7 mouse cellular contexts compared by ENCODE assay signal in the genomic region with DNA sequence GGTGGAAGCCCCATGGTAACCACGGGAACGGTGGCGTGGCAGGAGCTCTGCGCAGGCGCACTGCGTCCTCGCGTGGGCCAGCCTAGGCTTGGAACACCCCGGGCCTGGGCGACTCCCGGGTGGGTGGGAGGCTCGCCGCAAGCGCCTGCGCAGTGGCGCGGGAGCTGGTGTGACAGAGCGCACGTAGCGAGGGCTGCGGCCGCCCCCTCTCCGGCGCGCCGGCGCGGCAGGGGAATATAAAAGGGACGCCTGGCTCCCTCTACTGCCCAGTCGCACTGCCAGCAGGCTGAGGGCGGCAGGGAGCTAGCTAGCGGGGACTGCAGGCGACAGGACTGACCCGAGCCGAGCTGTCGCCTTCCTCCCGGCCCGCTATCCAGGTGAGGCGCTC. TPM values are rescaled to one million over a fixed set of nuclear protein-coding genes. Genes with fewer than 3 reads are reported as not detected.
A peak's percentile ranks its signal among the peaks of the same experiment; 100 is the strongest.
DNase-seq lines count a peak whose midpoint lies in the region; ATAC-seq and TF ChIP-seq lines count a peak whose summit lies in the region.

Gene P4ha1 (plus strand): TSS at position 197 of the 388 bp plus-strand sequence.

- H3K36me3 ChIP-seq in embryonic facial prominence, embryonic 12.5 days: no peaks in the 10 kb centered on the region
- no peaks in the 10 kb centered on the region for H3K36me3 ChIP-seq in kidney, adult 2 months (ENCODE audit: control insufficient read depth, insufficient read depth, low read length)
- H3K36me3 ChIP-seq in limb, embryonic 12.5 days: no peaks in the 10 kb centered on the region
- no peaks in the 10 kb centered on the region for H3K36me3 ChIP-seq in midbrain, embryonic 15.5 days (replicated peaks)
- no peaks in the 10 kb centered on the region for H3K36me3 ChIP-seq in spleen, adult 2 months (ENCODE audit: control insufficient read depth, insufficient read depth, low read length)

- WGBS in embryonic facial prominence, embryonic 12.5 days: under 1% methylated on average over 38 of the region's 39 CpGs
- under 1% methylated on average over 39 of the region's 39 CpGs for WGBS in kidney, adult 2 months
- under 1% methylated on average over 39 of the region's 39 CpGs for WGBS in limb, embryonic 12.5 days
- WGBS in midbrain, embryonic 15.5 days: under 1% methylated on average over 36 of the region's 39 CpGs
- WGBS in spleen, adult 2 months: 2% methylated on average over 39 of the region's 39 CpGs

- peaks cover 15% of the 10 kb centered on the region for H3K4me1 ChIP-seq in embryonic facial prominence, embryonic 12.5 days
- peaks cover 15% of the 10 kb centered on the region; the same call in 1 of the 2 replicates for H3K4me1 ChIP-seq in kidney, adult 2 months (ENCODE audit: control insufficient read depth, insufficient read depth, low read length)
- H3K4me1 ChIP-seq in limb, embryonic 12.5 days (replicated peaks): peaks cover 34% of the 10 kb centered on the region
- peaks cover 23% of the 10 kb centered on the region for H3K4me1 ChIP-seq in midbrain, embryonic 15.5 days
- H3K4me1 ChIP-seq in spleen, adult 2 months (ENCODE audit: control insufficient read depth, insufficient read depth, insufficient read length): peaks cover 6% of the 10 kb centered on the region; the same call in 1 of the 2 replicates

- H3K27me3 ChIP-seq in embryonic facial prominence, embryonic 12.5 days: no peaks in the 10 kb centered on the region
- no peaks in the 10 kb centered on the region for H3K27me3 ChIP-seq in kidney, adult 2 months (replicated peaks; ENCODE audit: control insufficient read depth, insufficient read depth, low read length)
- H3K27me3 ChIP-seq in limb, embryonic 12.5 days: no peaks in the 10 kb centered on the region
- H3K27me3 ChIP-seq in midbrain, embryonic 15.5 days (replicated peaks): no peaks in the 10 kb centered on the region
- no peaks in the 10 kb centered on the region for H3K27me3 ChIP-seq in spleen, adult 2 months (ENCODE audit: control insufficient read depth, insufficient read depth, low read length)

- ATAC-seq in embryonic facial prominence, embryonic 12.5 days (ENCODE audit: insufficient number of reproducible peaks, insufficient read depth, low FRiP score, low TSS enrichment): peak; percentile 99
- ATAC-seq in limb, embryonic 12.5 days (ENCODE audit: insufficient number of reproducible peaks, insufficient read depth, low FRiP score, low TSS enrichment, low read depth): peak; percentile 98
- ATAC-seq in midbrain, embryonic 15.5 days (replicated peaks): peak; percentile 99

- peak; percentile 99 for TF ChIP-seq POLR2A in kidney, adult 2 months (IDR thresholded peaks at IDR 0.05; ENCODE audit: low read depth, low read length)
- peak; percentile 99 for TF ChIP-seq POLR2A in spleen, adult 2 months (IDR thresholded peaks at IDR 0.05; ENCODE audit: low read depth, low read length)

- H3K9me3 ChIP-seq in embryonic facial prominence, embryonic 12.5 days: no peaks in the 10 kb centered on the region
- H3K9me3 ChIP-seq in limb, embryonic 12.5 days: no peaks in the 10 kb centered on the region
- no peaks in the 10 kb centered on the region for H3K9me3 ChIP-seq in midbrain, embryonic 15.5 days

- peak within 1 kb of the TSS; percentile 98 for H3K27ac ChIP-seq in embryonic facial prominence, embryonic 12.5 days
- peak within 1 kb of the TSS; percentile 64 for H3K27ac ChIP-seq in kidney, adult 2 months (ENCODE audit: insufficient read depth, low read depth, low read length)
- peak within 1 kb of the TSS; percentile 98 for H3K27ac ChIP-seq in limb, embryonic 12.5 days
- peak within 1 kb of the TSS; percentile 91 for H3K27ac ChIP-seq in midbrain, embryonic 15.5 days
- H3K27ac ChIP-seq in spleen, adult 2 months (ENCODE audit: insufficient read depth, low read length): peak within 1 kb of the TSS; percentile 73

- H3K4me3 ChIP-seq in embryonic facial prominence, embryonic 12.5 days: peak within 1 kb of the TSS; percentile 69
- peak within 1 kb of the TSS; percentile 78 for H3K4me3 ChIP-seq in kidney, adult 2 months (ENCODE audit: insufficient read depth, low read depth, low read length)
- peak within 1 kb of the TSS; percentile 85 for H3K4me3 ChIP-seq in limb, embryonic 12.5 days (replicated peaks)
- peak within 1 kb of the TSS; percentile 70 for H3K4me3 ChIP-seq in midbrain, embryonic 15.5 days
- H3K4me3 ChIP-seq in spleen, adult 2 months (ENCODE audit: extremely low read depth, insufficient read depth, insufficient read length): peak within 1 kb of the TSS; percentile 66

- H3K4me2 ChIP-seq in embryonic facial prominence, embryonic 12.5 days (replicated peaks): peak within 1 kb of the TSS; percentile 78
- peak within 1 kb of the TSS; percentile 77 for H3K4me2 ChIP-seq in limb, embryonic 12.5 days
- peak within 1 kb of the TSS; percentile 74 for H3K4me2 ChIP-seq in midbrain, embryonic 15.5 days

- H3K9ac ChIP-seq in embryonic facial prominence, embryonic 12.5 days: peak within 1 kb of the TSS; percentile 97
- peak within 1 kb of the TSS; percentile 97 for H3K9ac ChIP-seq in limb, embryonic 12.5 days (replicated peaks)
- peak within 1 kb of the TSS; percentile 82 for H3K9ac ChIP-seq in midbrain, embryonic 15.5 days

- peak; percentile 100 for DNase-seq in adrenal gland, postnatal 25 days
- DNase-seq in heart, adult 18-20 months: peak; percentile 99 to 100
- DNase-seq in kidney, adult 2 months: peak; percentile 100
- peak; percentile 94 to 98 for DNase-seq in spleen, adult 2 months (ENCODE audit: low read depth in 1 of 2, low spot score in 2 of 2)

- TF ChIP-seq CTCF in kidney, adult 2 months (conservative IDR thresholded peaks at IDR 0.05; ENCODE audit: insufficient read depth, insufficient read length, low read depth, low read length): peak; percentile 68
- TF ChIP-seq CTCF in spleen, adult 2 months (IDR thresholded peaks at IDR 0.05; ENCODE audit: extremely low read depth, insufficient read depth, insufficient read length, insufficient replicate concordance): peak; percentile 65

RNA-seq across cellular contexts. Expression of gene P4ha1, which starts in this region (rescaled TPM):
- total RNA-seq in adrenal gland, postnatal 25 days (2021): 30.3 and 53.3 TPM in 2 replicates
- polyA plus RNA-seq in embryonic facial prominence, embryonic 12.5 days (2016; fragmentation: Nextera tagmentation; extraction: Ambion mirVana): 61.2 and 62.5 TPM in 2 replicates
- total RNA-seq in heart, adult 18-20 months (2021): 10 to 100 TPM; 49.0 to 79.8 TPM
- polyA plus RNA-seq in kidney, adult 2 months (2012; rRNA removed): 20.4 and 22.7 TPM in 2 replicates
- polyA plus RNA-seq in limb, embryonic 12.5 days (2016; fragmentation: Nextera tagmentation; extraction: Ambion mirVana): 65.0 and 73.1 TPM in 2 replicates
- polyA plus RNA-seq in midbrain, embryonic 15.5 days (2015; fragmentation: Nextera tagmentation; extraction: Ambion mirVana): 26.0 and 29.1 TPM in 2 replicates
- 5.3 and 7.1 TPM in 2 replicates for polyA plus RNA-seq in spleen, adult 2 months (2012; rRNA removed)

Comparison
In these comparisons a context has a peak if more than half of its experiments do, and no peak if none do; other contexts are left out.
1. Peak in every context shown above with its lines: DNase-seq, ATAC-seq, H3K4me3 ChIP-seq and H3K27ac ChIP-seq.